Mouse (Mus musculus): Measurements from ENCODE around the gene Galk1.

Gene Galk1

DNA sequence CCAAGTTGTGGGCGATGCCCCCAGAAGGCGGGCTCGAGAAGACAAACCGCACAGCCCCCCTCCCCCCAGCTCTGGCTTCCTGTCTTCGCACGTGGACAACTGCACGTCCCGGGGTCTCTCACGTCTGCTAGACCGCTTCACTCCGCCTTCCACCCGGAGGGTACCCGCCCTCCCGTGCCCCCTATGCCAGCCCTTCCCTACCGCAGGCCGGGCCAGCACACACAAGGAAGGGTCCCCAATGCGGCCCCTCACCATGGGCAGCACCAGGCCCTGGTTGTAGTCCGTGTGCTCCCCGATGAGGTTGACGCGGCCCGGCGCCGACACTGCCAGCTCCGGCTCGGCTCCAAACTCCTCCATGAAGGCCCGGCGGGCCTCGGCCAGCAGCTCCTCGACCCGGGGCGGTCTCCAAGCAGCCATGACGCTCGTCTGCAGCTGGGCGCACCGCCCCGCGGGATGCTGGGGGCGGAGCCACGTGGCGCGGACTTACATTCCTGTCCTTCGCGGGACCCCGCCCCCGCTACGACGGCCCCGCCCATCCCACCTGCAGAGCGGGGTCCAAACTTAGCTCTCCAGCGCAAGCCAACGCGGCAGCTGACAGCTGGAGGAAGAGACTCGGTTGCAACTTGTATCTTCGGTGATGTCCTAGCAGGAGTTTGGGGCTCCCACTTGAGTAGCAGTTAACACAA, at the start of gene Galk1:
Gene Galk1 (minus strand): TSS at position 458 of the 686 bp plus-strand sequence.
- DNase-seq = peak; percentile 95 to 98

GRCm38 (mm10) chr11:116061641-116062415, 49.3 kb upstream of the Galk1 start:
- no peak for DNase-seq

GRCm38 (mm10) chr11:116060596-116060995, 48.1 kb upstream of the Galk1 start:
- DNase-seq = no peak

DNA sequence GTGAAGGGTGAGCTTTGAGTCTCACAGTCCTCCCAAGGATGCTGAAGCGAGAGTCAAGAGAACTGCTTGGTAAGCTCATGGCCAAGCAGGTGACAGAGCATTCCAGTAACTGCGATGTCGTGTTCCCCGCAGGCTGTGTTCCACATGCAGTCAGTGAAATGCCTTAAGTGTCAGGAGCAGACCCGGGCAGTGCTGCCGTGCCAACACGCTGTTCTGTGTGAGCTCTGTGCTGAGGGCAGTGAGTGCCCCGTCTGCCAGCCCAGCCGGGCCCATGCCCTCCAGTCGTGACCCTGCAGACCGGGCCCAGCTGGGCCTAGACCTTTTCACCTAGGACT, 47.1 kb upstream of the Galk1 start:
- no peak for DNase-seq

DNA sequence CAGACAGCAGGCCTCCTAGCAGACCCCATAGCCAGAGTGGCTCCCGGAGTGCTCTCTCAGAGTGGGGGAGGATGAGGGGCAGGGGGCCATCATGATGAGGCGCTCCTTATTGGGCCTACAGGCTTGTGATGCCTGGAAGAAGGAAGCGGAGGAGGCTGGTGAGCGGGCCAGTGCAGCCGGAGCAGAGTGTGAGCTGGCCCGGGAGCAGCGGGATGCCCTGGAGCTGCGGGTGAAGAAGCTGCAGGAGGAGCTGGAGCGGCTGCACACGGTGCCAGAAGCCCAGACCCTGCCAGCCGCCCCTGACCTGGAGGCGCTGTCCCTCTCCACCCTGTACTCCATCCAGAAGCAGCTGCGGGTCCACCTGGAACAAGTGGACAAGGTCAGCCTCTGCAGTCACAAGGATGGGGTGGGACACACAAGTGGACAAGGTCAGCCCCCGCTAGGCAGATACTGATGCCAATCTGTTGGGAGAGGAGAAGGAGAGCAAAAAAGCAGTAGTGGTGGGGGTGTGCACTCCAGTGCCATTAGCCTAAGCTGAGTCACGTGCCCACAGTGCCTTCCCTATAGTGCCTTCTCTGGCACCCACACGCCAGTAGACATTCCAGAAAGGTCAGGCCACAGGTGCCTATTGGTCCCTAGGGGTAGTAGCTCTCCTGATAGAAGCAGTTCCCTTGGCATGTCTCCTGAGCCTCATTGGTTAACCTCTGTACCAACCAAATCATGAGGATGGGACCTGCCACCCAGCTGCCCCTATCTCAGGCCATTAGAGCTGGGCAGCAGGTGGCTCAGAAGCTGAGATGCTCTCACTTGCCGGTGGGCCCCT, 46.6 kb upstream of the Galk1 start:
- no peak for DNase-seq

DNA sequence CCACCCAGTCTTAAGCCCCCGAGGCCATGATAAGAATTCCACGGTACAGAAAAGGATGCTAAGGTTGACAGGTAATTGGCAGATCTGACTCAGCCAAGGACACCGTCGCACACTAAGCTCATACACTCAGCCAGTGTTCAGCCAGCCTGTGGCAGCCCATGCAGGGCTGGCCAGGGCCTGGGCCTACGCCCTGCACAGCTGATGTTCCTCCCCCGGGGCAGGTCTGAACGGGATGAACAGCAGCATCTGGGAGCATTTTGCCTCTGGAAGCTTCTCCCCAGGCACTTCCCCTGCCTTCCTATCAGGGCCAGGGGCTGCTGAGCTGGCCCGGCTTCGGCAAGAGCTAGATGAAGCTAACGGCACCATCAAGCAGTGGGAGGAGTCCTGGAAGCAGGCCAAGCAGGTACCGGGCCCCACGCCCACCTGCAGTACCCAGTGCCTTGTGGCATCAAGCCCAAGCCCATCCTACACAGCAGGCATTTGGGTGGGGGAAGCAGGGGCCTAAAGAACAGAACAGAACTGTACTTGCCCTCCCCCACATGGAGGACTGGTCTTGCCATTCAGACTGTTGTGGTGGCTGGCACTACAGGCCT, 45.6 kb upstream of the Galk1 start:
- peak in 1 of 2 experiments; percentile 38 for DNase-seq

GRCm38 (mm10) chr11:116057237-116057881, 44.8 kb upstream of the Galk1 start:
- DNase-seq = no peak

- DNase-seq = no peak
These were observed 43.4 kb upstream of the Galk1 start for GRCm38 (mm10) chr11:116055873-116056272.

GRCm38 (mm10) chr11:116053510-116054229, 41.2 kb upstream of the Galk1 start:
- DNase-seq = no peak

- no peak for DNase-seq
These were observed 37.7 kb upstream of the Galk1 start for GRCm38 (mm10) chr11:116050196-116050595.

GRCm38 (mm10) chr11:116049610-116050009, 37.1 kb upstream of the Galk1 start:
- no peak for DNase-seq

GRCm38 (mm10) chr11:116045173-116045572, 32.7 kb upstream of the Galk1 start:
- DNase-seq = no peak

DNA sequence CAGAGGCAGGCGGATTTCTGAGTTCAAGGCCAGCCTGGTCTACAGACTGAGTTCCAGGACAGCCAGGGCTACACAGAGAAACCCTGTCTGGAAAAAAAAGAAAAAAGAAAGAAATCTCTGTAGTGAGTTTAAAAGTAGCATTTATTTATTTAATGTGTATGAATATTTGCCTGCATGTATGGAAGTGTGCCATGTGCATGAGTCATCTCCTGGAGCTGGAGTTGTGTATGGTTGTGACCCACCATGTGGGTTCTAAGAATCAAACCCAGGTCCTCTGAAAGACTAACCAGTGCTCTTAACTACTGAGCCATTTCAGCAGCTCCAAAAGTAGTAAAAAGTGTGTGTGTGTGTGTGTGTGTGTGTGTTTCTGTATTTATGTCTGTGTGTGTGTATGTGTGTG, 30.8 kb upstream of the Galk1 start:
- no peak for DNase-seq

- no peak for DNase-seq
These were observed 30.0 kb upstream of the Galk1 start for GRCm38 (mm10) chr11:116042372-116043138.

- no peak for DNase-seq
These were observed 29.3 kb upstream of the Galk1 start for GRCm38 (mm10) chr11:116041833-116042232.

- DNase-seq = no peak
These were observed 28.1 kb upstream of the Galk1 start for GRCm38 (mm10) chr11:116040593-116040992.

DNA sequence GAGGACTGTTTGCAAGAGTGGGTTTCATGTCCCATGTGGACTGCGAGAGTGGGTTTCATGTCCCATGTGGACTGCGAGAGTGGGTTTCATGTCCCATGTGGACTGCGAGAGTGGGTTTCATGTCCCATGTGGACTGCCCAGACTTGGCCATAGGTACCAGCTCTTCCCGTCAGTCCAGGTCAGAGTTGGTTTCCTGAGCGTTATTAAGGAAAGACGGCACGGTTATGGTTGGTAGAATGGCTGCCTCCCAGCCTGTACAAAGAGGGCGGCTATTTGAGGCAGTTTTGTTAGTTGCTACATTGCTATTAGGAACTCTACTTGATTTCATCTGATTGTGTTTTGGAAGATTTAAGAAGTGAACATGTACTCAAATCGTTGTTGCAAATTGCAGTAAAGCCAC, 25.3 kb upstream of the Galk1 start:
- no peak for DNase-seq

- no peak for DNase-seq
These were observed 24.2 kb upstream of the Galk1 start for GRCm38 (mm10) chr11:116036671-116037070.

GRCm38 (mm10) chr11:116034584-116034983, 22.1 kb upstream of the Galk1 start:
- no peak for DNase-seq

DNA sequence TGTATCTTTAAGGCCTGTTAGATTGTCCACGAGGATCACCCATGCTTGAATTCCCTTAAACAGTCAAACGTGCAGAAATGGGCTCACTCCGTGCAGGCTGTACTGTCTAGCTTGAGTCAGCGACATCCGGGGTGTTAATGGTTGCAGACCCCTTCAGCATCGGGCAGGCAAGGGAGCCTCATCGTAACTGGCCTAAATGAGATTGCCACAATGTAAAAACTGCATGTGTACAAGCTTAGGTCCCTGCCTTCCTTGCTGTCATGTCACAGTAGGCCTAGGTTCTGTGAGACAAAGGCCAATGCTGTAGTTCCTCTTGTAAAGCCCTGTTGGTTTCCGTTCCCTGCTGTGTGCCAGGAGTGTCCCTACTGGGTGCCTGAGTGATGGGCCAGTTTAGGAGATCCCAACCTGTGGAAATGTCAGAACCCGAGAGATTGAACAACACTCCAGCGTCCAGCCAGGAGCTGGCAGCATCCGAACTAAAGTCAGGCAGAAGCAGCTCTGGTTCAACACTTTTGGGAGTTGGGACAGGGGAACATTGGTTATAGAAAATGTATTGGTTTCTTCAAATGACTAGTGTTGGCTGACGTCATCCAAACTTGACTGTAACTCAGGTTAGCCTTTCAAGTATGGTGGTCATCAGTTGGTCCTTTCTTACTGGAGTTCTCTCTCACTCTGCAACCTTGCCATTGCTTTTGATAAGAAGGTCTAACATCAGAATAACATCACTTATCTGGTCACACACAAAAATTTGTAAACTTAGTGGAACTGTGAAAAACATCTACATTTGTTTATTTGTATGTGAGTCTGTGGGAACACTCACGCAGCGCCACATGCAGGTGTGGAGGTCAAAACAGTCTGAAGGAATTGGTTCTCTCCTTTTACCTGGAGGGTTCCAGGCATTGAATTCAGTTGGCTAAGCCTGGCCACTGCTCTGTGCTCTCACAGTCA, 18.7 kb upstream of the Galk1 start:
- no peak for DNase-seq

All from kidney, postnatal 4 days (tissue).